Comparison of ENCODE assay signal across 8 mouse cellular contexts in the genomic region with DNA sequence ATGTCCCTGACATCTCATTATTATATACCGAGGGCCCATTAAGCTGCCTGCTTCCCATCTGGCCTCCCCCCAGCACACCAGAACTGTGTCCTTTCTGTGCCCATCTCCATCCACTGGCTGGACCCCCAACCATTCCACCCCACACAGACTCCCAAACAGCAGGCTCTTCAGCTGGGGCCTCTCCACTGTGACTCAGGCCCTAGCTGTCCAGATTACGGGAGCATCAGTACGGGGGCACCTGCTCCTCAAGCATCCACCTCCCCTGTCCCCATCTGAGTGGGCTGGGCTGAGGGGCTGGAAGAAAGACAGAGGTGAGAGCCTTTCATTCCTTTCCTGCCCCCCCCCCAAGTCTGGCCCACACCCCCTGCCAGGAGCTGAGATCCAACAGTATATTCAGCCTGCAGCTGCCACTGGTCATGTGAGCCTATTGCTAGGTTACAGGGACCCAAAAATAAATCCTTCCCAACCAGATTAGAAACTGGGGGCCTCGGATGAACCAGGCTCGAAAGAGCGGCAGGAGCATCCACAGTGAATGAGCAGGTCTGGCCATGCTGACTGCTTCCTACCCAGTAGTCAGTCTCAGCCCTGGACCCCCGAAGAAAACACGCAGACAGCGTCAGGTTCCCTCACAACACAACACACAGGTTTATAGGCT. TPM values are rescaled to one million over a fixed set of nuclear protein-coding genes. Genes with fewer than 3 reads are reported as not detected.
DNase-seq lines count a peak whose midpoint lies in the region; ATAC-seq and TF ChIP-seq lines count a peak whose summit lies in the region.

No protein-coding gene starts in this region.

- TF ChIP-seq CTCF in layer of hippocampus, adult 2 months (conservative IDR thresholded peaks at IDR 0.05): no peak

- no peaks in the 10 kb centered on the region for H3K36me3 ChIP-seq in embryonic facial prominence, embryonic 13.5 days
- no peaks in the 10 kb centered on the region for H3K36me3 ChIP-seq in neural tube, embryonic 13.5 days

- H3K27ac ChIP-seq in embryonic facial prominence, embryonic 13.5 days: no peak overlapping the region
- H3K27ac ChIP-seq in layer of hippocampus, adult 2 months: peak overlapping the region; percentile 95
- peak overlapping the region; percentile 83 for H3K27ac ChIP-seq in neural tube, embryonic 13.5 days (replicated peaks)

- ATAC-seq in embryonic facial prominence, embryonic 13.5 days (ENCODE audit: insufficient number of reproducible peaks, insufficient read depth, low FRiP score, low TSS enrichment, low read depth): no peak
- ATAC-seq in neural tube, embryonic 13.5 days (ENCODE audit: low read depth): peak; percentile 40

- no peaks in the 10 kb centered on the region for H3K4me1 ChIP-seq in embryonic facial prominence, embryonic 13.5 days
- H3K4me1 ChIP-seq in neural tube, embryonic 13.5 days (replicated peaks): peaks cover 36% of the 10 kb centered on the region

- H3K9me3 ChIP-seq in embryonic facial prominence, embryonic 13.5 days: no peaks in the 10 kb centered on the region
- H3K9me3 ChIP-seq in neural tube, embryonic 13.5 days: no peaks in the 10 kb centered on the region

- no peak overlapping the region for H3K4me3 ChIP-seq in embryonic facial prominence, embryonic 13.5 days
- H3K4me3 ChIP-seq in layer of hippocampus, adult 2 months: peak overlapping the region; percentile 27; the same call in 1 of the 2 replicates
- H3K4me3 ChIP-seq in neural tube, embryonic 13.5 days: no peak overlapping the region

- 64% methylated on average over 9 of the region's 9 CpGs for WGBS in embryonic facial prominence, embryonic 13.5 days
- WGBS in neural tube, embryonic 13.5 days: 46% methylated on average over 9 of the region's 9 CpGs

- no peak overlapping the region for H3K4me2 ChIP-seq in embryonic facial prominence, embryonic 13.5 days
- H3K4me2 ChIP-seq in neural tube, embryonic 13.5 days: no peak overlapping the region

- H3K27me3 ChIP-seq in embryonic facial prominence, embryonic 13.5 days: no peaks in the 10 kb centered on the region; the same call in 1 of the 2 replicates
- H3K27me3 ChIP-seq in neural tube, embryonic 13.5 days: 0 out of 2 replicates have a peak, but pooled peaks cover 3% of the 10 kb centered on the region

- 0 out of 2 replicates have a peak overlapping the region, but pooled peaks have one; percentile 11 for H3K9ac ChIP-seq in embryonic facial prominence, embryonic 13.5 days
- peak overlapping the region; percentile 58 for H3K9ac ChIP-seq in neural tube, embryonic 13.5 days

- DNase-seq in frontal cortex, adult 2 months (ENCODE audit: extremely low spot score in 1 of 2, low spot score in 1 of 2): peak; percentile 78 to 83
- peak; percentile 69 to 78 for DNase-seq in layer of hippocampus, adult 2 months (ENCODE audit: low spot score in 2 of 2)
- DNase-seq in yolk sac, embryonic 10.5 days (ENCODE audit: low spot score): no peak
- DNase-seq in embryo, embryonic 11 days: no peak
- no peak for DNase-seq in kidney, adult 9 months
- DNase-seq in B cell, adult 2 months: no peak

RNA-seq across cellular contexts. Expression of gene Gpr61, which starts 3.8 kb away (rescaled TPM):
- 0.15 and 0.20 TPM in 2 replicates for polyA plus RNA-seq in embryonic facial prominence, embryonic 13.5 days (2015; fragmentation: Nextera tagmentation; extraction: Ambion mirVana)
- polyA plus RNA-seq in frontal cortex, adult 2 months (2012; rRNA removed): 15.0 and 15.1 TPM in 2 replicates
- total RNA-seq in layer of hippocampus, adult 2 months (2021): 10 to 100 TPM; 17.3 to 18.0 TPM
- polyA plus RNA-seq in neural tube, embryonic 13.5 days (2015; fragmentation: Nextera tagmentation; extraction: Ambion mirVana): 3.3 and 4.2 TPM in 2 replicates

RNA-seq across cellular contexts. Expression of gene Gnai3, which starts 12.6 kb away (rescaled TPM):
- polyA plus RNA-seq in embryonic facial prominence, embryonic 13.5 days (2015; fragmentation: Nextera tagmentation; extraction: Ambion mirVana): 173 and 185 TPM in 2 replicates
- 37.3 and 37.5 TPM in 2 replicates for polyA plus RNA-seq in frontal cortex, adult 2 months (2012; rRNA removed)
- 10 to 100 TPM; 28.0 to 28.4 TPM for total RNA-seq in layer of hippocampus, adult 2 months (2021)
- 151 and 164 TPM in 2 replicates for polyA plus RNA-seq in neural tube, embryonic 13.5 days (2015; fragmentation: Nextera tagmentation; extraction: Ambion mirVana)

RNA-seq across cellular contexts. Expression of gene Amigo1, which starts 27.6 kb away (rescaled TPM):
- polyA plus RNA-seq in embryonic facial prominence, embryonic 13.5 days (2015; fragmentation: Nextera tagmentation; extraction: Ambion mirVana): 4.0 and 4.5 TPM in 2 replicates
- polyA plus RNA-seq in frontal cortex, adult 2 months (2012; rRNA removed): 62.1 and 62.6 TPM in 2 replicates
- total RNA-seq in layer of hippocampus, adult 2 months (2021): 10 to 100 TPM; 69.7 to 79.0 TPM
- polyA plus RNA-seq in neural tube, embryonic 13.5 days (2015; fragmentation: Nextera tagmentation; extraction: Ambion mirVana): 16.6 and 21.9 TPM in 2 replicates

RNA-seq across cellular contexts. Expression of gene Cyb561d1, which starts 42.5 kb away (rescaled TPM):
- polyA plus RNA-seq in embryonic facial prominence, embryonic 13.5 days (2015; fragmentation: Nextera tagmentation; extraction: Ambion mirVana): 2.6 and 2.8 TPM in 2 replicates
- 19.1 and 19.3 TPM in 2 replicates for polyA plus RNA-seq in frontal cortex, adult 2 months (2012; rRNA removed)
- total RNA-seq in layer of hippocampus, adult 2 months (2021): 10 to 100 TPM; 16.3 to 16.8 TPM
- polyA plus RNA-seq in neural tube, embryonic 13.5 days (2015; fragmentation: Nextera tagmentation; extraction: Ambion mirVana): 3.9 and 4.3 TPM in 2 replicates

RNA-seq across cellular contexts. Expression of gene Atxn7l2, which starts 52.2 kb away (rescaled TPM):
- polyA plus RNA-seq in embryonic facial prominence, embryonic 13.5 days (2015; fragmentation: Nextera tagmentation; extraction: Ambion mirVana): 22.0 and 27.1 TPM in 2 replicates
- polyA plus RNA-seq in frontal cortex, adult 2 months (2012; rRNA removed): 42.7 and 44.0 TPM in 2 replicates
- 10 to 100 TPM; 31.9 to 34.6 TPM for total RNA-seq in layer of hippocampus, adult 2 months (2021)
- 24.5 and 26.0 TPM in 2 replicates for polyA plus RNA-seq in neural tube, embryonic 13.5 days (2015; fragmentation: Nextera tagmentation; extraction: Ambion mirVana)

Comparison
In these comparisons a context has a peak if more than half of its experiments do, and no peak if none do; other contexts are left out.
1. DNase-seq: peak in frontal cortex, adult 2 months (2 of 2) and layer of hippocampus, adult 2 months (2 of 2); none in yolk sac, embryonic 10.5 days (single experiment), embryo, embryonic 11 days (single experiment), kidney, adult 9 months (single experiment) and B cell, adult 2 months (0 of 2).